Mouse (Mus musculus) kidney, adult 2 months (tissue): ENCODE data around the gene Pdzd7.

ENCODE experiments used
- CTCF ChIP-seq: fragments of 200-500 bp; conservative IDR thresholded peaks from 2 replicates; pipeline ENCODE4 v1.5.1; 2011; ENCODE audit warnings: low read depth, mild to moderate bottlenecking, control low read depth, low read length, moderate library complexity, mixed read lengths; ENCODE audit not compliant: insufficient read depth, insufficient read length
- POLR2A ChIP-seq: fragments of 200-500 bp; IDR thresholded peaks from one replicate; pipeline ENCODE4 v1.6.1; 2011; ENCODE audit warnings: low read depth, low read length, control low read depth

GRCm38 (mm10) chr19:45081841-45082550 lies 36.5 kb upstream of the Pdzd7 start:
- peak; percentile 52 for TF ChIP-seq CTCF
- no peak for TF ChIP-seq POLR2A
